In genomic region chr5:99977516-99978301, GRCm38 (mm10) we compare ENCODE assay signal across 8 mouse cellular contexts. TPM values are rescaled to one million over a fixed set of nuclear protein-coding genes. Genes with fewer than 3 reads are reported as not detected.
A peak's percentile ranks its signal among the peaks of the same experiment; 100 is the strongest.
DNase-seq lines count a peak whose midpoint lies in the region; ATAC-seq lines count a peak whose summit lies in the region.

No protein-coding gene starts in this region.

- no peaks in the 10 kb centered on the region for H3K27me3 ChIP-seq in hindbrain, embryonic 12.5 days

- H3K4me1 ChIP-seq in hindbrain, embryonic 12.5 days, result peaks cover 34% of the 10 kb centered on the region

- DNase-seq in NIH3T3 (ENCODE audit: low read depth), result peak; percentile 89
- peak; percentile 90 to 92 for DNase-seq in cerebellum, postnatal 10 days
- peak; percentile 68 to 76 for DNase-seq in frontal cortex, postnatal 10 days (ENCODE audit: low spot score in 2 of 2)
- peak; percentile 47 for DNase-seq in left cerebral cortex, adult 11 months (ENCODE audit: low spot score)
- peak; percentile 87 for DNase-seq in lung, postnatal 36 days
- peak; percentile 72 for DNase-seq in right cerebral cortex, adult 18-20 months
- DNase-seq in urinary bladder, postnatal 10 days (ENCODE audit: low spot score), result peak; percentile 52

- peak; percentile 33 for ATAC-seq in hindbrain, embryonic 12.5 days (ENCODE audit: low FRiP score)

- H3K9ac ChIP-seq in hindbrain, embryonic 12.5 days, result peak overlapping the region; percentile 98

- peak overlapping the region; percentile 99 for H3K27ac ChIP-seq in hindbrain, embryonic 12.5 days

- H3K36me3 ChIP-seq in hindbrain, embryonic 12.5 days, result 0 out of 2 replicates have a peak, but pooled peaks cover 3% of the 10 kb centered on the region

- no peaks in the 10 kb centered on the region for H3K9me3 ChIP-seq in hindbrain, embryonic 12.5 days (replicated peaks)

- H3K4me2 ChIP-seq in hindbrain, embryonic 12.5 days (replicated peaks), result peak overlapping the region; percentile 83

- under 1% methylated on average over 49 of the region's 50 CpGs for WGBS in hindbrain, embryonic 12.5 days

- H3K4me3 ChIP-seq in hindbrain, embryonic 12.5 days, result peak overlapping the region; percentile 91

RNA-seq across cellular contexts. Expression of gene Hnrnpd, which starts 1.0 kb away (rescaled TPM):
- polyA plus RNA-seq in hindbrain, embryonic 12.5 days (2016; fragmentation: Nextera tagmentation; extraction: Ambion mirVana), result 445 and 497 TPM in 2 replicates

RNA-seq across cellular contexts. Expression of gene 4930524J08Rik, which starts 1.2 kb away (rescaled TPM):
- polyA plus RNA-seq in hindbrain, embryonic 12.5 days (2016; fragmentation: Nextera tagmentation; extraction: Ambion mirVana), result 2.0 and 2.7 TPM in 2 replicates

Comparison
In these comparisons a context has a peak if more than half of its experiments do, and no peak if none do; other contexts are left out.
1. Peak in every context shown above with its lines: DNase-seq, ATAC-seq, H3K4me3 ChIP-seq and H3K27ac ChIP-seq.